Mouse (Mus musculus) lung, postnatal 36 days (tissue): ENCODE measurements around the gene Spz1.

Experiments
- DNase-seq: peaks from one replicate; pipeline ENCODE4 v3.0.0; 2022; ENCODE audit warnings: mixed read lengths

Gene Spz1

GRCm38 (mm10) chr13:92578210-92578609 is 2.2 kb upstream of the Spz1 start:
- no peak for DNase-seq

- no peak for DNase-seq
Measured at GRCm38 (mm10) chr13:92576688-92577087, 716 bp upstream of the Spz1 start.

GRCm38 (mm10) chr13:92559429-92559828 is 16.5 kb downstream of the Spz1 start:
- DNase-seq = no peak

GRCm38 (mm10) chr13:92557229-92557628 is 18.7 kb downstream of the Spz1 start:
- DNase-seq = no peak

DNA sequence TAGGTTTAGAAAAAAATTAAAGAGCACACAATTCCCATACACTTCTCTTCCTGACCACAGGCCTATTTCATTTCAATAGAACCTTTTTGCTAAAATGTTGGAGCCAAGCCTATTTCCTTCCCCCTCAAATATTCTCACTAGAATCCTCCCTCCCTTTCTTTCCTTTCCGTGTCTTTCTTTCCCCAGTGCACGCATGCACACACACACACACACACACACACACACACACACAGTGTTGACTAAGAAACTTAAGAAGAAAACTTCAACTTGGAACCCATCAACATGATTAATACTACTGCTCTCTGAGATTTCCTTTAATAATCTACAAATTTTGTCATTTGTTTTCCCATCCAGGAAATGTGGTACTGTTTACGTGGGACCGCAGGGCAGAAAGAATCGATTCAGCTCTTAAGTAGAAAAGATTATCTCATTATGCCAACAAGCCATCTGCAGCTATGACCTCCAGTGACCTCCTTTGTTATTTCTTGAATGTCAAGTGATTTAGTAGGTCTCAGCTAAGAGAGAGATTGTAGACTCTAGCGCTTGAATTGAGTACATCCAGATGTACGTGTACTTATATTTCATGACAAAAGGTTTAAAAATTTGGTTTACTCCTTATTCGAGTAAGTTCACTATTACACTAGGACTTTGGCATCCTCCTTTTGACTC is 19.4 kb downstream of the Spz1 start:
- DNase-seq = no peak

DNA sequence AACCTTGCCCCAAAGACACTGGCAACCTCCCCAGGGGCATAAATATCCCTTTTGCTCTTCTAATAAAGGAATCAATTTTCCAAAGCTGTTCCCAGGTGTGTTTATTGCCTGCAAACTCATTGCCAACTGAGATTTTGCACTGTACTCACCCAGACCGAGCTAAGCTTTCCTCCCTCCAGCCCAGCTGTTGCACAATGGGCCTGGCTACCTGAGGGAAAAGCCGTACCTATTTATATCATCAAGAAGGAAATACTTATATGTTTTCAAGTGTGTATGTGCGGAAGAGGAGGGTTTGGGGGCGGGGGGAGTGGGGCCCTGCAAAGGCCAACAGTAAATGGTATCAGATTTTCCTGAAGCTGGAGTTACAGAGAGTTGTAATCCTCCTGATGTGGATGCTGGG is 28.9 kb downstream of the Spz1 start:
- DNase-seq = no peak

GRCm38 (mm10) chr13:92540997-92541396 is 35.0 kb downstream of the Spz1 start:
- DNase-seq = no peak

- no peak for DNase-seq
Measured at GRCm38 (mm10) chr13:92539126-92539525, 36.8 kb downstream of the Spz1 start.

DNA sequence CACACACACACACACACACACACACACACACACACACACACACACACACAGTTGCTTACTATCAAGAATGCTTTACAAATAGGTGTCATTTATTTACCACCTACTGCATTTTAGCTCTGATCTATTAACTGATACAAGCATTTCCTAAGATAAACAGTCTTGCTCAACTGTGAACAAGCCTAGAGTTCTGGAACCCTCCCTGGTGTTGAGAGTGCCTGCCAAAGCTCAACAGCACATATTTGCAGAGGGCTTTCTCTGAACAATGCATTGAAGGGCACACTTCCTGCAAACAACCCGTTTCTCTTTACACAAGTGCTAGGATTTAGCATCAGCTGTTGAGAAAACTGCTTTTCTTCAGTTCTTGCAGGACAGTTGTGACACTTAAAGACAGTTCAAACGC is 42.2 kb downstream of the Spz1 start:
- DNase-seq = peak; percentile 44

DNA sequence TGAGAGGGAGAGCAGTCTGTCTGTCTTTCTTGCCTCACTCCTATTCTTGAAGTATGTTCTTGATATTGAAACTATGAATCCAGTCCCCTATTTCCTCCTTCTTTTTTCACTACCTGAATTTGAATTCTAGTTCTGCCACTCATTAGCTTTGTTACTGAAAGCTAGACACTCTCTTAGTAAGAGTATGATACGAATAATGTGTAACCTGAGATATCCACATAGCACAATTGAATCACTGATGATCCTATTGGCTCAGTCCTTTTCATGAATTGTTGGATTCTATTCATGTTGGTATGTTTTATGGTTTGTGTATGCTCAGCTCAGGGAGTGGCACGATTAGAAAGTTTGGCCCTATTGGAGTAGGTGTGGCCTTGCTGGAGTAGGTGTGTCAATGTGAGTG is 43.8 kb downstream of the Spz1 start:
- DNase-seq = no peak

DNA sequence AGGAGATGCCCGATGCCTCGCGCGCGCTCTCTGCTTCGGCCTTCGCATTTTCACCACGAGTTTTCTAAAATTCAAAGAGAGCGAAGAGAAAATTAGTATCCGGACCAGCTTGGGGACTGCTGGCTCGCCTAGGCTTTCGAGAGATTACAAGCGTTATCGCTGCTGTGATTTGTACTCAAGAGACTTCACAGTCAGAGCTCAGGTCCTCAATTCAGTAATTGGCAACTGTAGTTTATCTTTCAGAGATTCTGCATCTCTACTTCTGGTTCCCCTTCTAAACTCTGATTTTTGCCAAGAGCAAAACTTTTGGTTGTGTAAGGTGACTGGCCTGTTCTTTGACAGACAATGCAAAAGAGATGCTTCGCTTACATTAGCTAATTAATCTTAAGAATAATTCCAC is 44.7 kb downstream of the Spz1 start:
- DNase-seq = no peak

GRCm38 (mm10) chr13:92530721-92531211 is 45.2 kb downstream of the Spz1 start, which contains the start of gene Zfyve16:
Zfyve16 (minus strand) TSS chr13:92530868.
- DNase-seq = peak; percentile 96

DNA sequence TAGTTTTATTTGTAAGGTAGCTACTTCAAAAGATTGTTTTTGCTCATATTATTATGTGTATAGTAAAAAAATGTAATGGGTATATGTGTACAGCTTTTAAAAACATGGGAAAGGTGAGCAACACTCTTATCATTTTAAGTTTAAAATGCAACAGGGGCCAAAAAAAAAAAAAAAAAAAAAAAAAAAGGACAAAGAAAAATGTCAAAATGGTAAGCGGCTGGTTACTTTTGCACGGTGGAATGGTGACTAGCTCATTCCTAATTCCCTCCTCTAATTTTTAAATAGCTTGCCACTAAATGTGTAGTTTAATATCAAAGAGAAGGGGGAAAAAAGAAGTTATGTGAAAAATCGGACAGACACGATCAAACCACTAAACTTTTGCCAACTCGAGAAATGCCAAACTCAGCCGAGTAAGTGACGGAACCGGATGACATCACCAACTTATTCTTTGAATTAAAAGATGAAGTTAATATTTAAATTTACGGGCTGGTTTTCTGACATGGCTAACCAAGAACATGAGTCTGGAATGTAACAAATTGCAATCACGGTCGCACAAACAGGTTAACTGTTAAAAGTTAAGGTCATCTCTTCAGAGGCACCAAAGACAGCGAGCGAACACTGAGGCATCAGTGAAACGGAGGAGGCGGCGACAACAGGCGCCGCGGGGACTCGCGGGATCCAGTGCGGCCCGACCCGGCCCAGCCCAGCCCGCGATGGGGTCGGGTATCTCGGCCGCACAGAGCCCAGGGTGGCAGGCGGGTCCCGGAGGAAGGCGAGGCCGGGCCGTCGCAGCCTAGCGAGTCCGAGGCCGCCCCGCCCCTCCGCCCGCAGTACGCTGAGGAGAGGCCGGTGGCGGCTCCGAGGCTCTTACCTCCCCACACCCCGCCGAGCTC is 45.9 kb downstream of the Spz1 start:
- DNase-seq = no peak
